Mouse (Mus musculus): ENCODE measurements at regions not wholly inside any gene's neighbourhood (a gene's known extent, or its start where the extent isn't known, plus 50 kb on each side); places are given as distances from the start of the nearest gene placed in this dataset.
"Not testable (repeated sequence)": the region's sequence is repeated elsewhere in the genome, so short reads cannot be mapped to it uniquely, and the experiment has no call there.

- no peak overlapping the region for H3K4me2 ChIP-seq (ENCODE audit: low read depth)
- no peak overlapping the region for H3K4me3 ChIP-seq (ENCODE audit: low read depth, low read length)
- H3K27ac ChIP-seq (ENCODE audit: low read depth, low read length) = no peak overlapping the region
- DNase-seq (ENCODE audit: low spot score) (no peak), ATAC-seq (ENCODE audit: insufficient read depth, low FRiP score, low TSS enrichment) (no peak)
- no peaks in the 10 kb centered on the region for H3K27me3 ChIP-seq (ENCODE audit: control insufficient read depth, insufficient read depth, low read length)
- no peaks in the 10 kb centered on the region for H3K4me1 ChIP-seq (ENCODE audit: control insufficient read depth, insufficient read depth, low read length)
- H3K9ac ChIP-seq (ENCODE audit: low read length) = no peak overlapping the region
- H3K36me3 ChIP-seq (ENCODE audit: control insufficient read depth, insufficient read depth, low read length) = no peaks in the 10 kb centered on the region
- no peaks in the 10 kb centered on the region for H3K9me3 ChIP-seq (ENCODE audit: control insufficient read depth, low read length)
These were observed 221.0 kb downstream of the Kif20b start for GRCm38 (mm10) chr19:35143131-35143530.

- H3K4me2 ChIP-seq (ENCODE audit: low read depth) = no peak overlapping the region
- no peaks in the 10 kb centered on the region for H3K4me1 ChIP-seq (ENCODE audit: control insufficient read depth, insufficient read depth, low read length)
- no peak overlapping the region for H3K4me3 ChIP-seq (ENCODE audit: low read depth, low read length)
- no peaks in the 10 kb centered on the region for H3K9me3 ChIP-seq (ENCODE audit: control insufficient read depth, low read length)
- H3K36me3 ChIP-seq (ENCODE audit: control insufficient read depth, insufficient read depth, low read length) = no peaks in the 10 kb centered on the region
- no peaks in the 10 kb centered on the region for H3K27me3 ChIP-seq (ENCODE audit: control insufficient read depth, insufficient read depth, low read length)
- WGBS = 85% methylated on average over 2 of the region's 2 CpGs
- no peak for ATAC-seq (ENCODE audit: insufficient read depth, low FRiP score, low TSS enrichment)
- H3K9ac ChIP-seq (ENCODE audit: low read length) = no peak overlapping the region
- H3K27ac ChIP-seq (ENCODE audit: low read depth, low read length) = no peak overlapping the region
- no peak for DNase-seq (ENCODE audit: low spot score)
These were observed 221.6 kb downstream of the Kif20b start for GRCm38 (mm10) chr19:35143781-35144180.

GRCm38 (mm10) chr19:35149476-35149875 is 227.3 kb downstream of the Kif20b start:
- not testable (repeated sequence) for H3K9me3 ChIP-seq (ENCODE audit: control insufficient read depth, low read length); DNase-seq (ENCODE audit: low spot score); H3K4me3 ChIP-seq (ENCODE audit: low read depth, low read length); H3K4me1 ChIP-seq (ENCODE audit: control insufficient read depth, insufficient read depth, low read length); H3K4me2 ChIP-seq (ENCODE audit: low read depth); H3K27ac ChIP-seq (ENCODE audit: low read depth, low read length); ATAC-seq (ENCODE audit: insufficient read depth, low FRiP score, low TSS enrichment); H3K9ac ChIP-seq (ENCODE audit: low read length); H3K36me3 ChIP-seq (ENCODE audit: control insufficient read depth, insufficient read depth, low read length); H3K27me3 ChIP-seq (ENCODE audit: control insufficient read depth, insufficient read depth, low read length)
- 91% methylated on average over 2 of the region's 2 CpGs for WGBS

GRCm38 (mm10) chr19:35150780-35151725 is 228.9 kb downstream of the Kif20b start:
- DNase-seq (ENCODE audit: low spot score) (no peak), ATAC-seq (ENCODE audit: insufficient read depth, low FRiP score, low TSS enrichment) (no peak)
- Histone ChIP-seq H3K9me3 (ENCODE audit: control insufficient read depth, low read length) (no peaks in the 10 kb centered on the region), H3K4me3 (ENCODE audit: low read depth, low read length) (no peak overlapping the region), H3K36me3 (ENCODE audit: control insufficient read depth, insufficient read depth, low read length) (no peaks in the 10 kb centered on the region), H3K27me3 (ENCODE audit: control insufficient read depth, insufficient read depth, low read length) (no peaks in the 10 kb centered on the region), H3K4me1 (ENCODE audit: control insufficient read depth, insufficient read depth, low read length) (no peaks in the 10 kb centered on the region), H3K4me2 (ENCODE audit: low read depth) (no peak overlapping the region), H3K27ac (ENCODE audit: low read depth, low read length) (no peak overlapping the region), H3K9ac (ENCODE audit: low read length) (no peak overlapping the region)
- WGBS = 76% methylated on average over 6 of the region's 6 CpGs

GRCm38 (mm10) chr19:35151841-35152240 is 229.7 kb downstream of the Kif20b start:
- Histone ChIP-seq H3K9me3 (ENCODE audit: control insufficient read depth, low read length) (no peaks in the 10 kb centered on the region), H3K4me3 (ENCODE audit: low read depth, low read length) (no peak overlapping the region), H3K36me3 (ENCODE audit: control insufficient read depth, insufficient read depth, low read length) (no peaks in the 10 kb centered on the region), H3K27ac (ENCODE audit: low read depth, low read length) (no peak overlapping the region), H3K4me1 (ENCODE audit: control insufficient read depth, insufficient read depth, low read length) (no peaks in the 10 kb centered on the region), H3K9ac (ENCODE audit: low read length) (no peak overlapping the region), H3K4me2 (ENCODE audit: low read depth) (no peak overlapping the region), H3K27me3 (ENCODE audit: control insufficient read depth, insufficient read depth, low read length) (no peaks in the 10 kb centered on the region)
- 90% methylated on average over 5 of the region's 5 CpGs for WGBS
- ATAC-seq (ENCODE audit: insufficient read depth, low FRiP score, low TSS enrichment) = no peak
- DNase-seq (ENCODE audit: low spot score) = no peak

GRCm38 (mm10) chr19:35157849-35158248 is 235.7 kb downstream of the Kif20b start:
- 89% methylated on average over 3 of the region's 3 CpGs for WGBS
- Histone ChIP-seq H3K9me3 (ENCODE audit: control insufficient read depth, low read length) (no peaks in the 10 kb centered on the region), H3K36me3 (ENCODE audit: control insufficient read depth, insufficient read depth, low read length) (no peaks in the 10 kb centered on the region), H3K4me1 (ENCODE audit: control insufficient read depth, insufficient read depth, low read length) (no peaks in the 10 kb centered on the region), H3K27me3 (ENCODE audit: control insufficient read depth, insufficient read depth, low read length) (no peaks in the 10 kb centered on the region), H3K9ac (ENCODE audit: low read length) (no peak overlapping the region), H3K4me2 (ENCODE audit: low read depth) (no peak overlapping the region), H3K4me3 (ENCODE audit: low read depth, low read length) (no peak overlapping the region), H3K27ac (ENCODE audit: low read depth, low read length) (no peak overlapping the region)
- DNase-seq (ENCODE audit: low spot score) = no peak
- no peak for ATAC-seq (ENCODE audit: insufficient read depth, low FRiP score, low TSS enrichment)

GRCm38 (mm10) chr19:35164727-35165126 is 242.6 kb downstream of the Kif20b start:
- H3K27me3 ChIP-seq (ENCODE audit: control insufficient read depth, insufficient read depth, low read length) = no peaks in the 10 kb centered on the region
- H3K27ac ChIP-seq (ENCODE audit: low read depth, low read length) = no peak overlapping the region
- no peaks in the 10 kb centered on the region for H3K4me1 ChIP-seq (ENCODE audit: control insufficient read depth, insufficient read depth, low read length)
- H3K9ac ChIP-seq (ENCODE audit: low read length) = no peak overlapping the region
- no peak overlapping the region for H3K4me2 ChIP-seq (ENCODE audit: low read depth)
- no peak for ATAC-seq (ENCODE audit: insufficient read depth, low FRiP score, low TSS enrichment)
- no peak for DNase-seq (ENCODE audit: low spot score)
- H3K9me3 ChIP-seq (ENCODE audit: control insufficient read depth, low read length) = no peaks in the 10 kb centered on the region
- 91% methylated on average over 2 of the region's 2 CpGs for WGBS
- no peak overlapping the region for H3K4me3 ChIP-seq (ENCODE audit: low read depth, low read length)
- H3K36me3 ChIP-seq (ENCODE audit: control insufficient read depth, insufficient read depth, low read length) = no peaks in the 10 kb centered on the region

- 67% methylated on average over 2 of the region's 2 CpGs for WGBS
These were observed 248.4 kb downstream of the Kif20b start for GRCm38 (mm10) chr19:35170554-35170953.

GRCm38 (mm10) chr19:35180102-35180501 is 257.9 kb downstream of the Kif20b start:
- no peak; the same call in 1 of the 2 replicates for ATAC-seq (ENCODE audit: insufficient read depth, low FRiP score, low TSS enrichment)
- H3K27me3 ChIP-seq (ENCODE audit: control insufficient read depth, insufficient read depth, low read length) = no peaks in the 10 kb centered on the region
- no peak for DNase-seq (ENCODE audit: low spot score)
- no peaks in the 10 kb centered on the region for H3K9me3 ChIP-seq (ENCODE audit: control insufficient read depth, low read length)
- no peak overlapping the region for H3K4me3 ChIP-seq (ENCODE audit: low read depth, low read length)
- H3K27ac ChIP-seq (ENCODE audit: low read depth, low read length) = no peak overlapping the region
- H3K4me2 ChIP-seq (ENCODE audit: low read depth) = no peak overlapping the region
- no peaks in the 10 kb centered on the region for H3K36me3 ChIP-seq (ENCODE audit: control insufficient read depth, insufficient read depth, low read length)
- H3K4me1 ChIP-seq (ENCODE audit: control insufficient read depth, insufficient read depth, low read length) = no peaks in the 10 kb centered on the region
- H3K9ac ChIP-seq (ENCODE audit: low read length) = no peak overlapping the region
- WGBS = 82% methylated on average over 1 of the region's 1 CpGs

More at GRCm38 (mm10) chr19:35170554-35170953, 248.4 kb downstream of the Kif20b start:
- H3K27ac ChIP-seq (ENCODE audit: low read depth, low read length) = no peak overlapping the region
- H3K4me3 ChIP-seq (ENCODE audit: low read depth, low read length) = no peak overlapping the region
- H3K4me2 ChIP-seq (ENCODE audit: low read depth) = no peak overlapping the region
- no peaks in the 10 kb centered on the region for H3K4me1 ChIP-seq (ENCODE audit: control insufficient read depth, insufficient read depth, low read length)
- H3K27me3 ChIP-seq (ENCODE audit: control insufficient read depth, insufficient read depth, low read length) = no peaks in the 10 kb centered on the region
- ATAC-seq (ENCODE audit: insufficient read depth, low FRiP score, low TSS enrichment) = no peak
- H3K9ac ChIP-seq (ENCODE audit: low read length) = no peak overlapping the region
- no peak for DNase-seq (ENCODE audit: low spot score)
- no peaks in the 10 kb centered on the region for H3K36me3 ChIP-seq (ENCODE audit: control insufficient read depth, insufficient read depth, low read length)
- no peaks in the 10 kb centered on the region for H3K9me3 ChIP-seq (ENCODE audit: control insufficient read depth, low read length)

Data from neural tube, embryonic 11.5 days (tissue).